Mouse (Mus musculus) spleen, postnatal 36 days (tissue): ENCODE results near the gene Nfkbia.
A peak's percentile ranks its signal among the peaks of the same experiment; 100 is the strongest.

Experiments
- DNase-seq, 2 experiments: peaks; one replicate each; pipeline ENCODE4 v3.0.0; 2022; ENCODE audit warnings: low spot score in 2 of 2, mixed read lengths in 1 of 2

The Nfkbia gene

GRCm38 (mm10) chr12:55492184-55492898 is at the start of gene Nfkbia:
Nfkbia (minus strand) TSS chr12:55492647.
- DNase-seq: peak; percentile 95

- DNase-seq: no peak
Measured at GRCm38 (mm10) chr12:55539157-55539556, 46.7 kb upstream of the Nfkbia start.

DNA sequence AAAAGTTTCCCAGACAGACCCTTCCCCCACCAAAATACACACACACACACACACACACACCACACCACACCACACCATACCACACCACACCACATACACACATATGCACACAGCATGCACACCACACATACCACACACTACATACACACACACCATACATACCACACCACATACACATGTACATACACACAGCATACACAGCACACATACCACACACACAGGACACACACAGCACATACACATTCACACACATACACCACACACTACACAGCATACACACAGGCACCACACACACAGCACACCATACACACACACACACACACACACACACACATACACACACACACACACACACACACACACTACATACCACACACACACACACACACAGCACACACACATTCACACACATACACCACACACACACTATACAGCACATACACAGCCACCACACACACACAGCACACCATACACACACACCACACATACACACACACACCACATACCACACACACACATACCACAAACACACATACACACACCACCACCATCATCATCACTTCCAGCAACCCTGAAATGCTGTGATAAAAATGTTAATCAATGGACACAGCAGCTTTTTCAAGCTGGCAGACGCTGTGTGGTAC is 46.0 kb upstream of the Nfkbia start:
- no peak for DNase-seq

- DNase-seq: no peak
Measured at GRCm38 (mm10) chr12:55537742-55538141, 45.3 kb upstream of the Nfkbia start.

GRCm38 (mm10) chr12:55536537-55537135 is 44.2 kb upstream of the Nfkbia start:
- no peak for DNase-seq

- DNase-seq: no peak
Measured at GRCm38 (mm10) chr12:55526983-55527752, 34.7 kb upstream of the Nfkbia start.

DNA sequence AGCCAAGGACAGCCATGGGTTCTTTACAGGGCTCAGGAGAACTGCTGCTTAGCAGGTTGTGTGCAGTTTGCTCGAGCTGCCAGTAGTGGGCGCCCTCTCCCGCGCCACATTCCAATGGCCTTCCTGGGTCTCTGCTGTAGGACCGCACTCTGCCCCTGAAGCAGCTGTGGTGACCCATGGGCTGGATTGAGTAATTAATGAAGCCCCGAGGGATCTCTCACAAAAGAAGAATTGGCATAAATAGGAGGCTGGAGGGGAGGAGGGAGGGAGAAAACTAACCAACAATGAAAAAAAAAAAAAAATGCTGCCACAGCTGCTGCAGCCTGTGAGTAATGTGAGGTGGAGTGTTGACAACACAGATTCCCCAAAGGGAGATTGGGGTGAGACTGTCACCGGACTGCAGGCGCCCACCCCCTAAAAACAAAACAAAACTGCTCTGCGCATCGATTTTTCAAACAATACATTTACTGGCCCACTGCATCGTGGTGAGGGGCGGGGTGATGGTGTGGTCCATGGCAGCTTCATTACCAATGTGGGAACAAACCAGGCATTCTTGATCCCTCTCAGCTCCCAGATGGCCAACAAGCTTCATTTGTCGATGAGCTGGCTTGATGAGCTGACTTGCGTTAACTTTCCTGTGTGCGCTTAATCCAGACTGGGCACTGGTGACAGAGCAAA is 25.8 kb upstream of the Nfkbia start:
- DNase-seq: no peak

DNA sequence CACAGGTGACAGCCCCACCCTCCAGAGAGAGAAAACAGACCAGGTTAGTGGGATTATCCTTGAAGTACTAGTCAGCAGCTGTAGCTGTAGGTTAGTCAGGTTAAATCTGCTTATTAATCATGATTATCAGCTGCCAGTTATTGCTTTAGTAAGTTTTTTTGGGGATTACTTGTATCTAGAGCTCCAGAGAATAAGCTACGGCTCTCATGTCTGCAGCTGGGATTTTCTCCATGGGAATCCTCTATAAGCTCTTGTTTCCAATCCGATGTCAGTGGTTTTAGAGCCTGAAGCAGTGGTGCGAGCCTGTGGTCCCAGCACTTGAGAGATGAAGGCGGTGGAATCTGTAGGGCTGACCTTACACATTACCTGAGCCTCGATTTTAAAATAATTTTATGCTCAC is 16.4 kb upstream of the Nfkbia start:
- DNase-seq: no peak

DNA sequence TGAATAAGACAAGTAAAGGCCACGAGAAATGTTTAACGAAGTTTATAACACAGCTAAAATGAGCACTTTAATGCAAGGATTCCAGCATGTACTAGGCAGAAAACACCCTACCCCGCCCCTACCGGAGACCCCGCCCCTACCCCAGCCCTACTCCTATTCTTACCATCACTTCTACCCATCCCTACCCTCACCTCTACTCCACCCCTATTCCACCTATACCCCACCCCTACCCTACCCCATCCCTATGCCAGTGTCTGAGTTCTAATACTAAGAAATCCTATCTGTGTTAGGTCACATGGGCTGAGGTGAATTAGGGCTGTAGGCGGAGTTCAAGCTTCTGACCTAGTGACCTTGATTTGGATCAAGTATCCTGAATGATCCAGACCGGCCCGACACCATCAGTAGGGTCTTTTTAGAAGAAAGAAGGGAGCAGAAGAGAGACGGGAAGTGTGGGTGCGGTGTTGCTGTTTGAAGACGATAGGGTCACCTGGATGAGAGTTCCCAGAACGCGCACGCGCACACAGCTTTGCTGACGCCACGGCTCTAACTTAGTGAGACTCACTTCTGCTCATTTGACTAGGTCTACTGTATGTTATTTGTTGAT is 15.0 kb upstream of the Nfkbia start:
- no peak for DNase-seq

DNA sequence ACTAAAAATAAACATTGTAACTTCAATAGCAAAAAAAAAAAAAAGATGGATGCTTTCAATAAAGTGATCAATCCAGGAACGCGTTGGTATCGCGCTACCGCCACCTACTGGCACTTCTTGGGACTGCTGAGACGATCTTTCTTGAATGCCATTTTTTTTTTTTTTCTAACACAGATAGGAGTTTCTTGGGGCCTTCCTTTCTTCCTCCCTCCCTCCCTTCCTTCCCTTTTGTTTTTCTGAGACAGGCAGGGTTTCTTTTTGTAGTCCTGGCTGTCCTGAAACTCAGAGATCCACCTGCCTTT is 13.5 kb upstream of the Nfkbia start:
- DNase-seq: peak in 1 of 2 experiments; percentile 51

GRCm38 (mm10) chr12:55505314-55506028 is 13.0 kb upstream of the Nfkbia start:
- no peak for DNase-seq

GRCm38 (mm10) chr12:55499031-55499430 is 6.6 kb upstream of the Nfkbia start:
- DNase-seq: peak; percentile 66 to 69

- DNase-seq: no peak
Measured at GRCm38 (mm10) chr12:55497737-55498136, 5.3 kb upstream of the Nfkbia start.

DNA sequence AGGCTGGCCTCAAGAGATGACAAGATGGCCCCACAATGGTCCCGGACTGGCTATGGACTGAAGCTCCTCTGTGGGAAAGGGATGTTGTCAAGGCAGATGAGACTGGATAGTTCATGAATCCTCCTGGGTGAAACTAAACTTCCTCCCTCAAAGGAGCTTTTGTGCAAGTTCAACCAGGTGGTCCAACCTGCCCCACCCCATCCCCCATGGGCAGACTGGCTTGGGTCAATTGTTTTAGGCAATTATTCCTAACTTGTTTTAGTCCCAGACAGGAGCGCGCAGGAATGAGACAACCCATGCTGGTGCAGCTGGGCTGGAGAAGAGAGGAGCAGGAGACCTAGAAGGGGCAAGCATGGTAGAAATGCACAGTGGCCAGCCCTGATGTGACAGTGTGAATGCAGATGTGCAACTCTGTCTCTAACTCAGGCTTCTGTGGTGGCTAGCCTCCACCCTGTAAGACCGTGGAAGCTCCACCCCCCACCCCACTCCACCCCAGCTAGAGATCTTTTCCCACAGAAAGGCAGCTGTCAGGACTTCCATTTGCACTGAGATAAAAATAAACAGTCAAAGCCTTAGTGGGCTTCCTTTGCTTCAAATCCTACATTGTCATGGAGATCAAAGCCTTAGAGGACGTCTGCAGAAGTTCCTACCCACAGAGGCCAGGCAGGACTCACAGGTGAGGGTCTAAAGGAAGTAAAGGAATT is 3.6 kb upstream of the Nfkbia start:
- no peak for DNase-seq

- peak; percentile 72 to 80 for DNase-seq
Measured at GRCm38 (mm10) chr12:55495114-55495901, 2.9 kb upstream of the Nfkbia start.

- DNase-seq: no peak
Measured at GRCm38 (mm10) chr12:55493381-55493780, 934 bp upstream of the Nfkbia start.

DNA sequence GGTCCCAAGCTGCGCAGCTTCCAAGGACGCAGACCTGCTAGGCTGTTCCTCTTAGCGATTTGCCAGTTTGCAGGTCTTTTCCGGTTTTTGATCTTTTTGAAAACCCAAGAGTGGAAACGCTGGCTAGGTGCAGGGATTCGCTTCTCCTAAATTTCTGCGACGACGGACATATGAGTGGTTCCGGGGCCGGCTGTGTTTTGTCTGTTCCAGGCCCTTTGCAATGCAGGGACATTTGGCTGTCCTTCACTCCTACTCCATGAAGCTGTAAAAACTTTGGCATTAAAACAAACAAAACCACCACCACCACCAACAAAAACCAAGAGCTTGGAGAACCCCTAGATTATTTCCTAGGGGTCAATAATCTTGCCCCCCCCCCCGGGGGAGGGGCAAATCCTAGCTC is 494 bp upstream of the Nfkbia start:
- DNase-seq: no peak

- peak; percentile 96 for DNase-seq
Measured at GRCm38 (mm10) chr12:55491516-55492183, 797 bp downstream of the Nfkbia start.
